Mouse (Mus musculus) limb, embryonic 14.5 days (tissue): ENCODE measurements around the gene Rpl26. TPM values are rescaled to one million over a fixed set of nuclear protein-coding genes. Genes with fewer than 3 reads are reported as not detected.

Experiments
- ATAC-seq: fragments of 200-750 bp; cut with Nextera tagmentation; 2 replicates; pipeline ENCODE4 v1.8.0; 2017; ENCODE audit warnings: low read depth, moderate number of reproducible peaks, moderate TSS enrichment; ENCODE audit not compliant: low FRiP score
- DNase-seq: peaks from one replicate; pipeline ENCODE4 v3.0.0-alpha.2; 2015; ENCODE audit warnings: low spot score
- H3K27ac ChIP-seq: fragments of 300-500 bp; sonication (generic); replicated peaks from 2 replicates; pipeline ENCODE4 v1.5.1; 2014; ENCODE audit warnings: low read depth, mild to moderate bottlenecking, low read length, moderate library complexity, mixed read lengths
- H3K27me3 ChIP-seq: fragments of 300-500 bp; sonication (generic); 2 replicates; pipeline ENCODE4 v1.6.1; 2014; ENCODE audit warnings: low read length, mixed read lengths; ENCODE audit not compliant: control insufficient read depth, insufficient read depth
- H3K36me3 ChIP-seq: fragments of 300-500 bp; sonication (generic); 2 replicates; pipeline ENCODE4 v1.6.1; 2014; ENCODE audit warnings: mild to moderate bottlenecking, low read length, moderate library complexity, mixed read lengths; ENCODE audit not compliant: control insufficient read depth, insufficient read depth
- H3K4me1 ChIP-seq: fragments of 300-500 bp; sonication (generic); 2 replicates; pipeline ENCODE4 v1.6.1; 2014; ENCODE audit warnings: antibody characterized with exemption, low read length, mixed read lengths; ENCODE audit not compliant: control insufficient read depth, insufficient read depth
- H3K4me2 ChIP-seq: fragments of 300-500 bp; sonication (generic); replicated peaks from 2 replicates; pipeline ENCODE4 v1.6.1; 2014; ENCODE audit warnings: low read depth, mild to moderate bottlenecking, low read length, moderate library complexity; ENCODE audit not compliant: severe bottlenecking
- H3K4me3 ChIP-seq: fragments of 300-500 bp; sonication (generic); replicated peaks from 2 replicates; pipeline ENCODE4 v1.5.1; 2014; ENCODE audit warnings: low read length
- H3K9ac ChIP-seq: fragments of 300-500 bp; sonication (generic); 2 replicates; pipeline ENCODE4 v1.6.1; 2014; ENCODE audit warnings: mild to moderate bottlenecking, low read depth, low read length, moderate library complexity; ENCODE audit not compliant: severe bottlenecking
- H3K9me3 ChIP-seq: fragments of 300-500 bp; sonication (generic); 2 replicates; pipeline ENCODE4 v1.6.1; 2016; ENCODE audit warnings: low read length; ENCODE audit not compliant: control insufficient read depth
- POLR2A ChIP-seq: fragments of 200-500 bp; IDR thresholded peaks from 2 replicates; pipeline ENCODE4 v1.8.0; 2012; ENCODE audit warnings: inconsistent platforms, mild to moderate bottlenecking, moderate library complexity, borderline replicate concordance; ENCODE audit not compliant: insufficient read depth, insufficient read length; ENCODE audit errors: extremely low read depth
- WGBS: fragments of 180-500 bp; shearing (Covaris S2); extraction: QIAGEN DNeasy Blood & Tissue Kit; methylation state at CpG from one replicate; pipeline ENCODE4 v1.1.7; 2014; 5-methylcytosine and 5-hydroxymethylcytosine counted together
- polyA plus RNA-seq, 2 experiments: library from polyadenylated mRNA; depleted of rRNA in 1 of 2; stranded (reverse) in 1 of 2; unstranded in 1 of 2; fragments of >200 nt; fragmentation: Nextera tagmentation in 1 of 2; extraction: Ambion mirVana in 1 of 2; gene quantifications; 2 replicates each; pipeline versions ENCODE4 v1.2.1 to v1.2.3; 2012 to 2014

Rpl26 gene
- polyA plus RNA-seq, 2 experiments = 1,230 to 3,506 TPM

GRCm38 (mm10) chr11:68945245-68945644, 43.9 kb downstream of the Rpl26 start:
- H3K9me3 ChIP-seq = no peaks in the 10 kb centered on the region
- no peak overlapping the region for H3K27ac ChIP-seq
- H3K4me3 ChIP-seq = no peak overlapping the region
- ATAC-seq (no peak), DNase-seq (no peak)
- peaks cover 5% of the 10 kb centered on the region for H3K4me1 ChIP-seq
- no peak overlapping the region for H3K4me2 ChIP-seq
- no peaks in the 10 kb centered on the region for H3K27me3 ChIP-seq
- WGBS = 70% methylated on average over 2 of the region's 2 CpGs
- no peak for TF ChIP-seq POLR2A
- no peaks in the 10 kb centered on the region for H3K36me3 ChIP-seq
- H3K9ac ChIP-seq = no peak overlapping the region

GRCm38 (mm10) chr11:68946001-68946400, 44.6 kb downstream of the Rpl26 start:
- Histone ChIP-seq H3K4me3 (no peak overlapping the region), H3K4me2 (no peak overlapping the region), H3K27me3 (no peaks in the 10 kb centered on the region), H3K4me1 (no peaks in the 10 kb centered on the region), H3K9ac (no peak overlapping the region), H3K9me3 (no peaks in the 10 kb centered on the region), H3K27ac (no peak overlapping the region), H3K36me3 (no peaks in the 10 kb centered on the region)
- no peak for ATAC-seq
- 82% methylated on average over 4 of the region's 4 CpGs for WGBS
- TF ChIP-seq POLR2A = no peak
- DNase-seq = no peak

- H3K4me3 ChIP-seq = no peak overlapping the region
- ATAC-seq (no peak), DNase-seq (no peak)
- no peak overlapping the region; the same call in 1 of the 2 replicates for H3K4me2 ChIP-seq
- H3K4me1 ChIP-seq = no peaks in the 10 kb centered on the region
- no peak overlapping the region for H3K9ac ChIP-seq
- 8% methylated on average over 15 of the region's 16 CpGs for WGBS
- no peaks in the 10 kb centered on the region for H3K9me3 ChIP-seq
- TF ChIP-seq POLR2A = no peak
- H3K36me3 ChIP-seq = no peaks in the 10 kb centered on the region
- H3K27ac ChIP-seq = no peak overlapping the region
- H3K27me3 ChIP-seq = no peaks in the 10 kb centered on the region
Observed at GRCm38 (mm10) chr11:68946806-68947440, 45.5 kb downstream of the Rpl26 start.

GRCm38 (mm10) chr11:68947542-68947993, 46.2 kb downstream of the Rpl26 start:
- H3K4me2 ChIP-seq = 0 out of 2 replicates have a peak overlapping the region, but pooled peaks have one; percentile 21
- H3K27ac ChIP-seq = no peak overlapping the region
- no peak overlapping the region; the same call in 1 of the 2 replicates for H3K4me3 ChIP-seq
- no peak for TF ChIP-seq POLR2A
- DNase-seq = no peak
- H3K4me1 ChIP-seq = no peaks in the 10 kb centered on the region
- no peak overlapping the region for H3K9ac ChIP-seq
- 6% methylated on average over 12 of the region's 12 CpGs for WGBS
- no peaks in the 10 kb centered on the region for H3K9me3 ChIP-seq
- H3K36me3 ChIP-seq = no peaks in the 10 kb centered on the region
- no peak for ATAC-seq
- no peaks in the 10 kb centered on the region for H3K27me3 ChIP-seq

GRCm38 (mm10) chr11:68953903-68954302, 52.5 kb downstream of the Rpl26 start:
- H3K4me1 ChIP-seq = peaks cover 11% of the 10 kb centered on the region; the same call in 1 of the 2 replicates
- H3K9ac ChIP-seq = no peak overlapping the region
- no peak for TF ChIP-seq POLR2A
- H3K4me2 ChIP-seq = peak overlapping the region; percentile 45
- no peak for DNase-seq
- peak overlapping the region; percentile 34 for H3K4me3 ChIP-seq
- no peak for ATAC-seq
- H3K36me3 ChIP-seq = no peaks in the 10 kb centered on the region
- no peaks in the 10 kb centered on the region for H3K9me3 ChIP-seq
- H3K27ac ChIP-seq = no peak overlapping the region
- peaks cover 19% of the 10 kb centered on the region for H3K27me3 ChIP-seq
- WGBS = 18% methylated on average over 13 of the region's 13 CpGs
